In genomic region chr8:92960451-92960911, GRCm38 (mm10) we compare ENCODE assay signal across 9 mouse cellular contexts. TPM values are rescaled to one million over a fixed set of nuclear protein-coding genes. Genes with fewer than 3 reads are reported as not detected.
DNase-seq lines count a peak whose midpoint lies in the region; ATAC-seq and TF ChIP-seq lines count a peak whose summit lies in the region.
"Had no signal": no experiment of that assay in that cellular context is flagged by ENCODE, and none has a peak within 500 bp of the region (broad histone marks: within the 10 kb centered on the region; RNA-seq: fewer than 3 reads in every experiment).

No protein-coding gene starts in this region.

- H3K27me3 ChIP-seq in liver, embryonic 11.5 days (replicated peaks; ENCODE audit: control insufficient read depth, insufficient read depth, low read length), result peaks cover 41% of the 10 kb centered on the region
- peaks cover 45% of the 10 kb centered on the region for H3K27me3 ChIP-seq in liver, postnatal 0 days (ENCODE audit: insufficient read depth, low read length)
- H3K27me3 ChIP-seq in hindbrain, embryonic 11.5 days (ENCODE audit: control insufficient read depth, insufficient read depth, low read length), result peaks cover 34% of the 10 kb centered on the region
- peaks cover 36% of the 10 kb centered on the region for H3K27me3 ChIP-seq in midbrain, postnatal 0 days (ENCODE audit: insufficient read depth, low read length)

- peak overlapping the region; percentile 57 for H3K4me2 ChIP-seq in liver, embryonic 11.5 days
- H3K4me2 ChIP-seq in liver, postnatal 0 days (ENCODE audit: low read depth, low read length), result no peak overlapping the region
- H3K4me2 ChIP-seq in hindbrain, embryonic 11.5 days (replicated peaks; ENCODE audit: low read depth, low read length), result peak overlapping the region; percentile 90
- H3K4me2 ChIP-seq in midbrain, postnatal 0 days (ENCODE audit: low read depth, low read length, poor library complexity, severe bottlenecking), result peak overlapping the region; percentile 95
- H3K4me2 ChIP-seq: liver, embryonic 15.5 days had no signal

- H3K9me3 ChIP-seq in liver, embryonic 11.5 days (ENCODE audit: control insufficient read depth, low read length), result no peaks in the 10 kb centered on the region
- no peaks in the 10 kb centered on the region for H3K9me3 ChIP-seq in liver, postnatal 0 days (ENCODE audit: low read length)
- no peaks in the 10 kb centered on the region for H3K9me3 ChIP-seq in hindbrain, embryonic 11.5 days (ENCODE audit: control insufficient read depth, low read length)
- no peaks in the 10 kb centered on the region for H3K9me3 ChIP-seq in midbrain, postnatal 0 days (ENCODE audit: low read length)
- H3K9me3 ChIP-seq: liver, embryonic 15.5 days had no signal

- H3K36me3 ChIP-seq in liver, embryonic 11.5 days (ENCODE audit: control insufficient read depth, insufficient read depth, low read length), result no peaks in the 10 kb centered on the region
- H3K36me3 ChIP-seq in liver, postnatal 0 days (replicated peaks; ENCODE audit: insufficient read depth, low read length), result no peaks in the 10 kb centered on the region
- no peaks in the 10 kb centered on the region for H3K36me3 ChIP-seq in hindbrain, embryonic 11.5 days (ENCODE audit: control insufficient read depth, insufficient read depth, low read length)
- no peaks in the 10 kb centered on the region for H3K36me3 ChIP-seq in midbrain, postnatal 0 days (ENCODE audit: insufficient read depth, low read length)
- H3K36me3 ChIP-seq: liver, embryonic 15.5 days had no signal

- ATAC-seq in liver, embryonic 11.5 days (replicated peaks; ENCODE audit: low FRiP score), result no peak
- ATAC-seq in liver, postnatal 0 days, result no peak
- ATAC-seq in hindbrain, embryonic 11.5 days (ENCODE audit: low FRiP score), result peak; percentile 35; the same call in 1 of the 2 replicates
- no peak for ATAC-seq in midbrain, postnatal 0 days (ENCODE audit: low FRiP score)

- no peak for DNase-seq in liver, embryonic 11.5 days (ENCODE audit: low spot score)
- no peak for DNase-seq in liver, postnatal 0 days
- peak; percentile 40 for DNase-seq in embryo, embryonic 9.5 days (ENCODE audit: extremely low spot score)
- peak; percentile 39 for DNase-seq in hindbrain, embryonic 11.5 days (ENCODE audit: low spot score)
- DNase-seq in midbrain, postnatal 0 days (ENCODE audit: low spot score), result no peak
- no peak for DNase-seq in spleen, postnatal 10 days (ENCODE audit: low spot score in 2 of 2)
- DNase-seq in thymus, postnatal 0 days (ENCODE audit: low spot score), result no peak
- DNase-seq in left cerebral cortex, adult 8-10 months (ENCODE audit: low spot score in 2 of 2), result no peak

- no peak overlapping the region for H3K9ac ChIP-seq in liver, embryonic 11.5 days (ENCODE audit: low read depth, low read length)
- H3K9ac ChIP-seq in liver, postnatal 0 days (replicated peaks), result no peak overlapping the region
- H3K9ac ChIP-seq in hindbrain, embryonic 11.5 days (ENCODE audit: low read depth, low read length), result 0 out of 2 replicates have a peak overlapping the region, but pooled peaks have one; percentile 19
- H3K9ac ChIP-seq in midbrain, postnatal 0 days (replicated peaks; ENCODE audit: low read length, poor library complexity, severe bottlenecking), result peak overlapping the region; percentile 33; the same call in 1 of the 2 replicates
- H3K9ac ChIP-seq: liver, embryonic 15.5 days had no signal

- no peak for TF ChIP-seq EP300 in liver, postnatal 0 days (IDR thresholded peaks at IDR 0.05; ENCODE audit: low read depth)

- no peak overlapping the region for H3K27ac ChIP-seq in liver, embryonic 11.5 days (ENCODE audit: low read depth, low read length)
- no peak overlapping the region for H3K27ac ChIP-seq in liver, postnatal 0 days (ENCODE audit: low read depth)
- H3K27ac ChIP-seq in hindbrain, embryonic 11.5 days (ENCODE audit: low read depth, low read length), result no peak overlapping the region
- H3K27ac ChIP-seq in midbrain, postnatal 0 days (ENCODE audit: low read depth, low read length), result no peak overlapping the region
- H3K27ac ChIP-seq: liver, embryonic 15.5 days had no signal

- 3% methylated on average over 42 of the region's 42 CpGs for WGBS in liver, embryonic 11.5 days
- 3% methylated on average over 42 of the region's 42 CpGs for WGBS in liver, postnatal 0 days (ENCODE audit: insufficient replicate concordance)
- WGBS in hindbrain, embryonic 11.5 days, result under 1% methylated on average over 42 of the region's 42 CpGs
- WGBS in midbrain, postnatal 0 days, result 1% methylated on average over 42 of the region's 42 CpGs

- peak overlapping the region; percentile 33 for H3K4me3 ChIP-seq in liver, embryonic 11.5 days (ENCODE audit: low read depth, low read length)
- no peak overlapping the region for H3K4me3 ChIP-seq in liver, postnatal 0 days (ENCODE audit: low read depth, low read length)
- peak overlapping the region; percentile 34 for H3K4me3 ChIP-seq in hindbrain, embryonic 11.5 days (ENCODE audit: low read depth, low read length)
- peak overlapping the region; percentile 41 for H3K4me3 ChIP-seq in midbrain, postnatal 0 days (ENCODE audit: low read depth, low read length)
- H3K4me3 ChIP-seq: liver, embryonic 15.5 days had no signal

- no peaks in the 10 kb centered on the region for H3K4me1 ChIP-seq in liver, embryonic 11.5 days (replicated peaks; ENCODE audit: control insufficient read depth, insufficient read depth, low read length)
- H3K4me1 ChIP-seq in liver, postnatal 0 days (ENCODE audit: insufficient read depth), result no peaks in the 10 kb centered on the region
- peaks cover 4% of the 10 kb centered on the region for H3K4me1 ChIP-seq in hindbrain, embryonic 11.5 days (replicated peaks; ENCODE audit: control insufficient read depth, insufficient read depth, low read length)
- peaks cover 5% of the 10 kb centered on the region; the same call in 1 of the 2 replicates for H3K4me1 ChIP-seq in midbrain, postnatal 0 days (ENCODE audit: insufficient read depth, low read length)
- H3K4me1 ChIP-seq: liver, embryonic 15.5 days had no signal

- no peak for TF ChIP-seq CTCF in liver, postnatal 0 days (IDR thresholded peaks at IDR 0.05; ENCODE audit: low read depth)
- TF ChIP-seq CTCF in midbrain, postnatal 0 days (IDR thresholded peaks at IDR 0.05), result no peak; the same call in 1 of the 2 replicates

RNA-seq across cellular contexts. Expression of gene Slc6a2, which starts 0.6 kb away (rescaled TPM):
- polyA plus RNA-seq in liver, embryonic 11.5 days (2014; fragmentation: Nextera tagmentation; extraction: Ambion mirVana), result 0.03 TPM in 1 of 2 replicates, not detected in the other
- not detected in 2 replicates for polyA plus RNA-seq in liver, postnatal 0 days (2015; fragmentation: Nextera tagmentation; extraction: Ambion mirVana)
- 0.19 and 0.49 TPM in 2 replicates for polyA plus RNA-seq in hindbrain, embryonic 11.5 days (2014; fragmentation: Nextera tagmentation; extraction: Ambion mirVana)
- 3.4 and 7.6 TPM in 2 replicates for total RNA-seq in midbrain, postnatal 0 days (2014; rRNA removed)
- 0.14 and 0.23 TPM in 2 replicates for polyA plus RNA-seq in midbrain, postnatal 0 days (2015; fragmentation: Nextera tagmentation; extraction: Ambion mirVana)
- polyA plus RNA-seq in thymus, postnatal 0 days (2015; fragmentation: Nextera tagmentation; extraction: Ambion mirVana), result 0.06 and 0.27 TPM in 2 replicates
- under 1 TPM; 0.11 to 0.27 (median 0.20) TPM for total RNA-seq in left cerebral cortex, adult 8-10 months (2022)

RNA-seq across cellular contexts. Expression of gene Capns2, which starts 59.3 kb away (rescaled TPM):
- polyA plus RNA-seq in liver, embryonic 11.5 days (2014; fragmentation: Nextera tagmentation; extraction: Ambion mirVana), result 0.16 and 0.18 TPM in 2 replicates
- not detected in 2 replicates for polyA plus RNA-seq in liver, postnatal 0 days (2015; fragmentation: Nextera tagmentation; extraction: Ambion mirVana)
- 0.25 TPM in 1 of 2 replicates, not detected in the other for polyA plus RNA-seq in hindbrain, embryonic 11.5 days (2014; fragmentation: Nextera tagmentation; extraction: Ambion mirVana)
- 1.7 and 3.9 TPM in 2 replicates for total RNA-seq in midbrain, postnatal 0 days (2014; rRNA removed)
- polyA plus RNA-seq in midbrain, postnatal 0 days (2015; fragmentation: Nextera tagmentation; extraction: Ambion mirVana), result 0.26 and 0.45 TPM in 2 replicates
- 0.13 and 0.27 TPM in 2 replicates for polyA plus RNA-seq in thymus, postnatal 0 days (2015; fragmentation: Nextera tagmentation; extraction: Ambion mirVana)
- 1 to 10 TPM in 2 of 4 experiments, under 1 TPM in 1, not detected in 1; 0.49 to 1.6 (median 1.0) TPM for total RNA-seq in left cerebral cortex, adult 8-10 months (2022)

Comparison
In these comparisons a context has a peak if more than half of its experiments do, and no peak if none do; other contexts are left out.
1. DNase-seq: peak in embryo, embryonic 9.5 days (single experiment) and hindbrain, embryonic 11.5 days (single experiment); none in liver, embryonic 11.5 days (single experiment), liver, postnatal 0 days (single experiment), midbrain, postnatal 0 days (single experiment), spleen, postnatal 10 days (0 of 2), thymus, postnatal 0 days (single experiment) and left cerebral cortex, adult 8-10 months (0 of 2).
2. H3K9ac ChIP-seq: peak in hindbrain, embryonic 11.5 days (single experiment) and midbrain, postnatal 0 days (single experiment); none in liver, embryonic 11.5 days (single experiment) and liver, postnatal 0 days (single experiment).